Mouse (Mus musculus): ENCODE measurements at regions not wholly inside any gene's neighbourhood (a gene's known extent, or its start where the extent isn't known, plus 50 kb on each side); places are given as distances from the start of the nearest gene placed in this dataset.

DNA sequence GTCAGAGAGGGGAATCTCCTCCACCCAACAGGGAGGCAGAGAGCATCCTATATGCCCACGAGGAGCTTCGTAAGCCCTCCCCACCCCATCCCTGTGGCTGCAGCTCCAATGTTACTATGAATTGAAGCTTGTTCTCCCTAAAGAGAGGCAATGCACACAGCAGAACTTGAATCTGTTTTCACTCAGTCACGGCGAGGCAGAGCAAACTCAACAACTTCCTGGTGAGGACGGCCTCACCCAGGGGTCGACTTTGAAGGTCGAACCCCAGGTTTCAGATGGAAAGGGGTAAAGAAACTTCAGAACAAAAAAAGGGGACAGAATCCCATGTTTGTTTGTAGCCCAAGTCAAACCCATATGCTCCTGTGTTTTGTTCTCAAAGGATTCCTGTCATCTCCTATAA is 538.5 kb upstream of the Gm19410 start:
- H3K9me3 ChIP-seq (replicated peaks; ENCODE audit: control insufficient read depth, low read length) = no peaks in the 10 kb centered on the region
- H3K4me1 ChIP-seq (ENCODE audit: control insufficient read depth, insufficient read depth, low read length) = no peaks in the 10 kb centered on the region
- H3K9ac ChIP-seq (ENCODE audit: low read length) = no peak overlapping the region
- no peaks in the 10 kb centered on the region for H3K36me3 ChIP-seq (ENCODE audit: control insufficient read depth, insufficient read depth)
- WGBS = 56% methylated on average over 7 of the region's 7 CpGs
- ATAC-seq (replicated peaks; ENCODE audit: extremely low read depth, insufficient read depth, low FRiP score) = no peak
- no peak overlapping the region for H3K27ac ChIP-seq (ENCODE audit: low read length)
- H3K4me3 ChIP-seq (ENCODE audit: low read length) = no peak overlapping the region
- H3K4me2 ChIP-seq (ENCODE audit: low read depth, low read length) = no peak overlapping the region
- no peaks in the 10 kb centered on the region for H3K27me3 ChIP-seq (ENCODE audit: control insufficient read depth, insufficient read depth, low read length)

DNA sequence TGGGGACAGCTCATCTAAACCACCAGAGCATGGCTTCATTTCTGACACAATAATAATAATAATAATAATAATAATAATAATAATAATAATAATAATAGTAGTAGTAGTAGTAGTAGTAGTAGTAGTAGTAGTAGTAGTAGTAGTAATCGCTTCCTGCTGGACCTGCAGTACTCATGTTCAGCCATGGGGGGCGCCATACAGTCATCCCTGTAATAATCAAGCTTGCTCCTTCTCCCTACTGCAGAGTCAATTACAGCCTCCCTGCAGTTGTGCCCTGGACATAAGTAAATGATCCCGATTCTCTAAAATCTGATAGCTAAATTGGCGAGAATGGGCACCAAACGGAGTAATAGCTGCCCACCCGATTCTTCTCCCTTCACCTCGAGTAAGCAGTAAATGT is 537.1 kb upstream of the Gm19410 start:
- H3K9ac ChIP-seq (ENCODE audit: low read length) = no peak overlapping the region
- WGBS = 79% methylated on average over 7 of the region's 7 CpGs
- ATAC-seq (replicated peaks; ENCODE audit: extremely low read depth, insufficient read depth, low FRiP score) = no peak
- no peak overlapping the region for H3K27ac ChIP-seq (ENCODE audit: low read length)
- H3K4me2 ChIP-seq (ENCODE audit: low read depth, low read length) = no peak overlapping the region
- no peaks in the 10 kb centered on the region for H3K27me3 ChIP-seq (ENCODE audit: control insufficient read depth, insufficient read depth, low read length)
- H3K4me1 ChIP-seq (ENCODE audit: control insufficient read depth, insufficient read depth, low read length) = peaks cover 4% of the 10 kb centered on the region
- H3K9me3 ChIP-seq (replicated peaks; ENCODE audit: control insufficient read depth, low read length) = no peaks in the 10 kb centered on the region
- no peaks in the 10 kb centered on the region for H3K36me3 ChIP-seq (ENCODE audit: control insufficient read depth, insufficient read depth)
- no peak overlapping the region for H3K4me3 ChIP-seq (ENCODE audit: low read length)

DNA sequence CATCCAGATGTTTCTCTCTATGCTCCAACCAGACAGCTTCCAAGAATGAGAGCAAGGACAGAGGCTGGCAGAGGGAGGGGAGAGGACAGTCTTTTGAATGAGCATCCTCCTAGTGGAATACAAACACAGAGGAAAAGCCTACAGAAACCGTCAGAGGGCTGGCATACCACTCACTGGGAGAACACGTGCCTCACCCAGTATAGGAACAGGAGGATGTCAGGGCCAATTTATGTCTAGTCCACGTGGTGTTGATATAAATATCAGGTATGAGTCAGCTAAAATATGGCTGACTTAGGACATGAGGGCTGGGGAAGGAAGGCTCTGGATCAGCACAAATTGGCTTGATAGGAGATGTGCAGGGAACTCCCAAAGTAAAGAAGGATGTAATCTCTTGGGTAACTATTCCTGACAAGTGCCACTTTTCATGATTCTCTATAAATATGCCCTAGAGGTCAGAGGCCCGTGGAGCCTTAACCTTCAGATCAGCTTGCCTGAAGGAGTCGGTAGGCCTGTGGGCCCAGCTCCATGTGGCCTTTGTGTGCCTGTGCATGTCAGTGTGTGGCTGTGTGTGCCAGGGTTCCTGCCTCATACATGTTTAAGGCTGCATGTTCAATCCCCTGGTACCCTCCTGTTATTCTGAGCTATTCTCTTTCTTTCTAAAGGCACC is 531.9 kb upstream of the Gm19410 start:
- ATAC-seq (replicated peaks; ENCODE audit: extremely low read depth, insufficient read depth, low FRiP score) = peak; percentile 44; the same call in 1 of the 2 replicates

DNA sequence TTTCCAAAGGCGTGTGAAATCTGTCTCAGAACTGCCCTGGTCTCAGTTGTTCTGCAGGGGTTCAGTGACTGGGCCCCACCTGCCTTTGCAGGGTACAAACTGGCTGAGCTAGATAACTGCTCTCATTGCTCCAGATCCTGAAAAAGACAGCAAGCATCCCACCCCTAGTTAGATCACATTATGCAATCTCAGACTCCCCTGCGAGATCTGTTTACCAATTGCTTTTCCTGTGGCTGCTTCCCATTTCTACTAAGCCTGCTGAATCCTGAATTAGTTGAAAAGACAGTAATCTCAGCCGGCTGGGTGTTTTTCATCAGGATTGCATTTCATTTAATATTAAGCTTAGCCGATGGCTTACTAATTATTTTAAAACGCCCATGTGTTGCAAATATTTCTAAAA is 531.2 kb upstream of the Gm19410 start:
- Histone ChIP-seq H3K27ac (ENCODE audit: low read length) (no peak overlapping the region), H3K36me3 (ENCODE audit: control insufficient read depth, insufficient read depth) (no peaks in the 10 kb centered on the region), H3K4me1 (ENCODE audit: control insufficient read depth, insufficient read depth, low read length) (peaks cover 21% of the 10 kb centered on the region), H3K9me3 (replicated peaks; ENCODE audit: control insufficient read depth, low read length) (no peaks in the 10 kb centered on the region), H3K4me2 (ENCODE audit: low read depth, low read length) (no peak overlapping the region), H3K27me3 (ENCODE audit: control insufficient read depth, insufficient read depth, low read length) (no peaks in the 10 kb centered on the region), H3K9ac (ENCODE audit: low read length) (no peak overlapping the region), H3K4me3 (ENCODE audit: low read length) (no peak overlapping the region)
- WGBS = 75% methylated on average over 5 of the region's 5 CpGs
- ATAC-seq (replicated peaks; ENCODE audit: extremely low read depth, insufficient read depth, low FRiP score) = no peak

More for the DNA sequence above, 531.9 kb upstream of the Gm19410 start:
- H3K9me3 ChIP-seq (replicated peaks; ENCODE audit: control insufficient read depth, low read length) = no peaks in the 10 kb centered on the region
- no peak overlapping the region for H3K4me3 ChIP-seq (ENCODE audit: low read length)
- no peaks in the 10 kb centered on the region for H3K27me3 ChIP-seq (ENCODE audit: control insufficient read depth, insufficient read depth, low read length)
- no peak overlapping the region for H3K9ac ChIP-seq (ENCODE audit: low read length)
- H3K4me1 ChIP-seq (ENCODE audit: control insufficient read depth, insufficient read depth, low read length) = peaks cover 21% of the 10 kb centered on the region
- H3K36me3 ChIP-seq (ENCODE audit: control insufficient read depth, insufficient read depth) = no peaks in the 10 kb centered on the region
- no peak overlapping the region for H3K27ac ChIP-seq (ENCODE audit: low read length)
- WGBS = 29% methylated on average over 5 of the region's 5 CpGs
- no peak overlapping the region for H3K4me2 ChIP-seq (ENCODE audit: low read depth, low read length)

DNA sequence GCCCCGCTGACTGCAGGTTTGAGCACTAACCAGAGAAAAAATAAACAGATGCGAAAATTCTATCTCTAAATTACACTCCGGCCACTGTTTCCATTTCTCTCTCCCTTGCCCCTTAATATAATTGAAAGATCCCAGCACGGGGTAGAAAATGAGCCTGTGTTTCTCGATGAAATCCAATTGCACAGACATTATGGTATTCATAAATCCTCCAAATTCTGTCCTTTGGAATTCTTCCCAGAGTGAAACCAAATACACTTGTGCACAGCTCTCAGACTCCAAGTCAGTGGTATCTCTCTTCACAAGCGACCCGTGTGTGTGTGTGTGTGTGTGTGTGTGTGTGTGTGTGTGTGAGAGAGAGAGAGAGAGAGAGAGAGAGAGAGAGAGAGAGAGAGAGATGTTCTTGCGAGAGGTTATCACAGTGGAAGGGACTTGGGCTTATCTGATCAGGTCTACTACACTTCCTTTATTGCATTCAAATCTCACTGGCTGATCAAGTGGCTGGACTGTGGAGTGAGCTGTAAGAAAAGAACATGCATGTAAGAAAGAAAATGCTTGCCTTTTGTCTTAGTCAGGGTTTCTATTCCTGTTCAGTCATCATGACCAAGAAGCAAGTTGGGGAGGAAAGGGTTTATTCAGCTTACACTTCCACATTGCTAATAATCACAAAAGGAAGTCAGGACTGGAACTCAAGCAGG is 529.6 kb upstream of the Gm19410 start:
- Histone ChIP-seq H3K9ac (ENCODE audit: low read length) (no peak overlapping the region), H3K4me2 (ENCODE audit: low read depth, low read length) (no peak overlapping the region), H3K27me3 (ENCODE audit: control insufficient read depth, insufficient read depth, low read length) (no peaks in the 10 kb centered on the region), H3K27ac (ENCODE audit: low read length) (no peak overlapping the region), H3K4me3 (ENCODE audit: low read length) (no peak overlapping the region), H3K9me3 (replicated peaks; ENCODE audit: control insufficient read depth, low read length) (no peaks in the 10 kb centered on the region), H3K4me1 (ENCODE audit: control insufficient read depth, insufficient read depth, low read length) (peaks cover 22% of the 10 kb centered on the region), H3K36me3 (ENCODE audit: control insufficient read depth, insufficient read depth) (no peaks in the 10 kb centered on the region)
- WGBS = 57% methylated on average over 8 of the region's 8 CpGs
- no peak for ATAC-seq (replicated peaks; ENCODE audit: extremely low read depth, insufficient read depth, low FRiP score)

DNA sequence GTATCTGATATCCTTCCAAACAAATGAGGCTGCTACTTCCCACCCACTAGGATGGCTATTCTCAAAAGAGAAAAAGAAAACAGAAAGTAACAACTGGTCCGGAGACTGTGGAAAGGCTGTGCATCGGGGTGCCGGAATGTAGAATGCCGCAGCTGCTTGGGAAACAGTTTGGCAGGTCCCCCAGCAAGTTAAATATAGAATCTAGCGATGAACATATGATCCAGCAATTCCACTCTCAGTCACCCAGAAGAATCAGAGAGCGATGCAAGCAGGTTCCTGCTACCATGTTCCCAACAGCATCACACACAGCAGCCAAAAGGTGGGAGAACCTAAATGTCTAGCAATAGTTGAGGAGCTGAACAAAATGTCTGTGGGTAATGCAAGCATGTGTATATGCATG is 528.3 kb upstream of the Gm19410 start:
- H3K9ac ChIP-seq (ENCODE audit: low read length) = peak overlapping the region; percentile 67
- no peaks in the 10 kb centered on the region for H3K36me3 ChIP-seq (ENCODE audit: control insufficient read depth, insufficient read depth)
- H3K9me3 ChIP-seq (replicated peaks; ENCODE audit: control insufficient read depth, low read length) = no peaks in the 10 kb centered on the region
- H3K27me3 ChIP-seq (ENCODE audit: control insufficient read depth, insufficient read depth, low read length) = no peaks in the 10 kb centered on the region
- H3K4me1 ChIP-seq (ENCODE audit: control insufficient read depth, insufficient read depth, low read length) = peaks cover 24% of the 10 kb centered on the region
- WGBS = 21% methylated on average over 6 of the region's 6 CpGs
- peak overlapping the region; percentile 85 for H3K27ac ChIP-seq (ENCODE audit: low read length)
- peak; percentile 57 for ATAC-seq (replicated peaks; ENCODE audit: extremely low read depth, insufficient read depth, low FRiP score)
- peak overlapping the region; percentile 45 for H3K4me3 ChIP-seq (ENCODE audit: low read length)
- peak overlapping the region; percentile 60 for H3K4me2 ChIP-seq (ENCODE audit: low read depth, low read length)

DNA sequence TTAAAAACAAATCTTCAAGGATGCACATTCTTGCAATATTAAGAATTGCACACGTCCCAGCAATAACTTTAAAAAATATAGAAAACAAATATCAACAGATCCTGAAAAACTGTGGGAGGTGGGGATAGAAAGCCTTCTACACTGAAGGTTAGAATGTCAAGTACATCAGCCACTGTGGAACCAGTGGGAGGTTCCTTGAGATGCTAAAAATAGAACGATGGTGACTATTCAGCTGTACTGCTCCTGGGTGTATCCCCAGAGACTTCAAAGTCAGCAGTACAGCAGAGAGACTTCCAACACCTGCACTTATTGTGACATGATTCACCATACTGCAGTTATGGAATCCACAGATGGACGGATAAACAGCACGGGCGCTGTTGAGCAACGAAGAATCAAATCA is 524.7 kb upstream of the Gm19410 start:
- H3K9ac ChIP-seq (ENCODE audit: low read length) = no peak overlapping the region
- no peak overlapping the region for H3K4me2 ChIP-seq (ENCODE audit: low read depth, low read length)
- WGBS = 59% methylated on average over 6 of the region's 6 CpGs
- no peaks in the 10 kb centered on the region for H3K9me3 ChIP-seq (replicated peaks; ENCODE audit: control insufficient read depth, low read length)
- ATAC-seq (replicated peaks; ENCODE audit: extremely low read depth, insufficient read depth, low FRiP score) = no peak
- H3K27me3 ChIP-seq (ENCODE audit: control insufficient read depth, insufficient read depth, low read length) = no peaks in the 10 kb centered on the region
- no peaks in the 10 kb centered on the region for H3K36me3 ChIP-seq (ENCODE audit: control insufficient read depth, insufficient read depth)
- no peak overlapping the region for H3K27ac ChIP-seq (ENCODE audit: low read length)
- H3K4me3 ChIP-seq (ENCODE audit: low read length) = no peak overlapping the region
- H3K4me1 ChIP-seq (ENCODE audit: control insufficient read depth, insufficient read depth, low read length) = peaks cover 15% of the 10 kb centered on the region

DNA sequence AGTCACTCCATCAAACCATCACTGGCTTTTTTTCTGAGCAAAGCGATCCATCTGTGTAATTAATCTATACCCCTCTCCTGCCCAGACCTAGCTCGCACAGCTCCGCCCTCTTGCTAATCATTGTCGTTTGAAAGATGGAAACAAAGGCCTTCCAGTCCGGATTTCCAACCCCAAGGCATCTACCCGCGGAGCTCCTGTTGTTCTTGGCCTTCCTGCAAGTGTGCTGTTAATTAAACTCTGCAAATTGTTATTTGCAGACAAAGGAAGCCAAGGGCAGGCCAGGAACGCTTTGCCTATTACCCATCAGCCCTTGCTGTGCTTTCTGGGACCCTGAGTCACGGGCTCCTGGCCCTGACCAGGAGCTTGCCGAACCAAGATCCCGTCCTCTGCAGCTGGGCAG is 522.0 kb upstream of the Gm19410 start:
- peak; percentile 45; the same call in 1 of the 2 replicates for ATAC-seq (replicated peaks; ENCODE audit: extremely low read depth, insufficient read depth, low FRiP score)
- no peak overlapping the region for H3K4me2 ChIP-seq (ENCODE audit: low read depth, low read length)
- 54% methylated on average over 11 of the region's 11 CpGs for WGBS
- no peak overlapping the region for H3K9ac ChIP-seq (ENCODE audit: low read length)
- peaks cover 4% of the 10 kb centered on the region for H3K4me1 ChIP-seq (ENCODE audit: control insufficient read depth, insufficient read depth, low read length)
- no peaks in the 10 kb centered on the region for H3K27me3 ChIP-seq (ENCODE audit: control insufficient read depth, insufficient read depth, low read length)
- H3K36me3 ChIP-seq (ENCODE audit: control insufficient read depth, insufficient read depth) = no peaks in the 10 kb centered on the region
- H3K4me3 ChIP-seq (ENCODE audit: low read length) = no peak overlapping the region
- H3K9me3 ChIP-seq (replicated peaks; ENCODE audit: control insufficient read depth, low read length) = no peaks in the 10 kb centered on the region
- no peak overlapping the region for H3K27ac ChIP-seq (ENCODE audit: low read length)

DNA sequence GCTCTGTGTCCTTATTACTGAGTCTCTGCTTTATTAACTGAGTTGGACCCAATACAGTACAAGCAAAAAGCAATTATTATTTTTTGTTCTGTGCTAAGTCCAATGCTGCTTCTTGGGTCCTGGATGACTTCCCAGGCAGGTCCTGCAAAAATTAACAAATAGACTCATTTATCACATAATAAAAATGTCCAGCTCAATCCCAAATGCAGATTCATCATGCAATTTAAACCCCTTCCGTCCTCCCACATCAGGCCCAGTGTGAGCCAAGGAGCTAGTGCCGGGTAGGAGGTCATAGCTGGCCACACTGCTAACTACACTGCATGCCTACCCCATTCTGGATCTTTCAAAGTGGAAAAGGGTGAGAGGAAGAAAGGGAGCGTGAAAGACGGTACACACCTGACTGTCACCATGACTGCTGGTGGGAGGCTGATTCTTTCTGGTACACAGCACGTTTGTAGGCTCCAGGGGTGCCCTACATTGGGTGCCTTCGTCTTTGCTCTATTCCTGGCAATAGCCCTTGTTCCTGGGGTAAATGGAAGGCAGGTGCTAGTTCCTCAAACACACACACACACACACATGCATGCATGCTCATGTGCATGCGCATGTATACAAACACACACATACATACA is 515.7 kb upstream of the Gm19410 start:
- 0 out of 2 replicates have a peak, but pooled peaks have one; percentile 10 for ATAC-seq (replicated peaks; ENCODE audit: extremely low read depth, insufficient read depth, low FRiP score)
- no peak overlapping the region for H3K4me2 ChIP-seq (ENCODE audit: low read depth, low read length)
- H3K36me3 ChIP-seq (ENCODE audit: control insufficient read depth, insufficient read depth) = no peaks in the 10 kb centered on the region
- no peak overlapping the region for H3K9ac ChIP-seq (ENCODE audit: low read length)
- H3K4me3 ChIP-seq (ENCODE audit: low read length) = no peak overlapping the region
- no peaks in the 10 kb centered on the region for H3K27me3 ChIP-seq (ENCODE audit: control insufficient read depth, insufficient read depth, low read length)
- H3K27ac ChIP-seq (ENCODE audit: low read length) = peak overlapping the region; percentile 38; the same call in 1 of the 2 replicates
- H3K9me3 ChIP-seq (replicated peaks; ENCODE audit: control insufficient read depth, low read length) = 0 out of 2 replicates have a peak, but pooled peaks cover 4% of the 10 kb centered on the region
- no peaks in the 10 kb centered on the region for H3K4me1 ChIP-seq (ENCODE audit: control insufficient read depth, insufficient read depth, low read length)
- 77% methylated on average over 7 of the region's 7 CpGs for WGBS
